Mouse (Mus musculus) lung, postnatal 14 days (tissue): ENCODE data around the gene Zscan2.

Experiments used
- DNase-seq: peaks from one replicate; pipeline ENCODE4 v3.0.0; 2021

Zscan2 gene

GRCm38 (mm10) chr7:80888595-80888994 is 27.9 kb downstream of the Zscan2 start:
- no peak for DNase-seq

DNA sequence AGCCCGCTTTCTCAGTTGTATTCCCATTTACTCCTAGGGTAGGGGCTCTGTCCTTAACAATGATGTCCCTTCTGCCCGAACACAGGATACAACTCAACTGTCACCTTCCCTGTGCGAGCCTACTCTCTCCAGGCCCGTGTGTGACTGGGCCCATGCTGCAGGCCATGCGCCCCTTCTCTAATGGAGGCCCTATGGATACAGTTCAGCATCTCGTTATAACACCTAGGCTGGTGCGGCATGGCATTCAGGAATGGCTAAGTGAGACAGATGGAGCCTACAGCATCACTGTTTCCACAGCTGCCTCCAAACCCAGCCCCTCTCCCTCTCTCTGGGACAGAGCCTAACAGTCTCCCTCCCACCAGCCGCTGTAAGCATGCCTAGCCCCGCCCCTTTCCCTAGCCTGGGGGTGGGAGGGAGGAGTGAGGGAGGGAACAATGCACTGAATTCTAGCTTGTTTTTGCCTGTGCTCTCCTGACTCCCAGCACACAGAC is 28.3 kb downstream of the Zscan2 start:
- DNase-seq = peak; percentile 43

DNA sequence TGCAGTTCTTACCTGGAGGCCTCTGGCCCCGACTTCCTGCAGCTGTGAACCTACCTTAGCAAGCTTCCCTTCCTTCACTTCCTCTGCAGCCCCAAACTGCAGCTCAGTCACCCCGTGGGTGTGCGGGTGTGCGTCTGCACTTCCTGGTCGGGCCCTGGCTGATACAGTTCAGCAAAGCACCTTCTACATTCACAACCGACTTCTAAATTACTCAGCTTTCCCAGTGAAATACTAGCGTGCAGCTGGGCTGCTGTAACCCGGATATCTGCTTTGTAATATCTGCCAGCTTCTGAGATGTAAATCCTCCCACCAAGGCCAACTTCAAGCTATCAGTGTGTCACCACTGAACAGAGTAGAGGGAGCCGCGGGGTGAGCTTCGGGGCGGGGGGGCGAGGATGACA is 29.1 kb downstream of the Zscan2 start:
- DNase-seq = no peak

- no peak for DNase-seq
Measured at GRCm38 (mm10) chr7:80893086-80893752, 32.5 kb downstream of the Zscan2 start.

DNA sequence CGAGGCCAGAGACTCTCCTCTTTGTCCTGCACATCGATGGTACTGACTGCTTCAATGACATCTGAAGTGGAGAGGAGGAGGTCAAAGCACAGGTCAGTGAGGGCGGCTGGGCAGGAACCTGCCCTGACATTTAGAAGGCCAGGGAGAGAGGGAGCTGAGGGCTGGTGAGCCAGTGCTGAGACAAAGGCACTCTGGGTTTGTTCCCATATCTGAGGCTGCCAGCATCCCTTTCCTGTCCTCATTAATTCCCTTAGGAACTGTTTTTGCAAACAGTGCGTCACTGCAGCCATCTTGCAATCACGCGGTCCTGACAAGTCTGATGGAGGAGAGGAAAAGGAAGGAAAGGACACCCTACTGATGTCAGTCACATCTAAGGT is 33.0 kb downstream of the Zscan2 start:
- no peak for DNase-seq

GRCm38 (mm10) chr7:80894196-80894595 is 33.5 kb downstream of the Zscan2 start:
- DNase-seq = no peak

- no peak for DNase-seq
Measured at GRCm38 (mm10) chr7:80894815-80895519, 34.2 kb downstream of the Zscan2 start.

GRCm38 (mm10) chr7:80897134-80897533 is 36.4 kb downstream of the Zscan2 start:
- DNase-seq = no peak

DNA sequence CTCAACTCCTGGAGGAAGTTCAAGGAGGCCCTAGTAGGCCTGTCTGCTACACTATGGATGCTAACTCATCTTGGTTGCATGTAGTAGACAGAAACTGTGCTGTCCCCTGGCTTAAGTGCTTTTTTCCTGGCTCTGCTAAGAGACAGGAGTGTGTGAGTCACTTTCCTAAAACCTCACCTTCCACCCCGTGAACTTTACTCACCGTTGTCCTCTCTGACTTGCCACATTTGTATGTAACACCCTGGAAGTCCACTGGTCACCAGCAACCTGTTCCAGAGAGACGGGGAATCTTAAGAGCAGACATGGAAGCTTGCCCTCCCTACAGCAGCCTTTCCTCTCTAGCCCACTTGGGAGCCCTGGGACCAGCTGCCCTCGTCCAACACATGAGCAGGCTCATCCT is 37.0 kb downstream of the Zscan2 start:
- DNase-seq = no peak

DNA sequence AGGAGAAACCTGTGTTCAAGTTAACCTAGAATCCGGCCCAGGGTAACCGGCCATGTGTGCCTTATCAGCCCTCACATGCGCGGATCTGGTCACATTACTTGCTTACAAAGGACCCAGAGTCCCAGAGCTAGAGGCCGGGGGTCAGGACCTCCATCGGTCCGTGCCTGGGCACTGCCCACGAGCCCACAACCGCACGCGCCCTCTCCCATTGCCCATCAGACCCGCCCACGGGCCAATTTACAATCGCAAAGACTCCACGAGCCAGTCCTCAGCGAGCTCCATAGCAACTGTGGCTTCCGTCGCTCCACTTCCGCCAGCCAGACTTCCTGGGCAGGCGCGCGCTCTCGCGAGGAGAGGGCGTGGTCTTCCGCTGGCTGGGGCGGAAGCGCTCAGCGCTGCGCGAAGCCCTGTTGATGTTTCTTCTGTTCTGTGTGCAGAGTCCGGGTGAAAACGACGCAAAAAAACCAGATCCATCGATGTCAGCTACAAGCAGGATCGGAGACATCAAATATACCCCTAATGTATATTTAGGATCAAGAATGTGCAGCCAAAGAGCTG is 40.3 kb downstream of the Zscan2 start, which contains the start of gene Wdr73:
Gene Wdr73 (minus strand): TSS at position 326 of the 558 bp plus-strand sequence.
- DNase-seq = peak; percentile 91

DNA sequence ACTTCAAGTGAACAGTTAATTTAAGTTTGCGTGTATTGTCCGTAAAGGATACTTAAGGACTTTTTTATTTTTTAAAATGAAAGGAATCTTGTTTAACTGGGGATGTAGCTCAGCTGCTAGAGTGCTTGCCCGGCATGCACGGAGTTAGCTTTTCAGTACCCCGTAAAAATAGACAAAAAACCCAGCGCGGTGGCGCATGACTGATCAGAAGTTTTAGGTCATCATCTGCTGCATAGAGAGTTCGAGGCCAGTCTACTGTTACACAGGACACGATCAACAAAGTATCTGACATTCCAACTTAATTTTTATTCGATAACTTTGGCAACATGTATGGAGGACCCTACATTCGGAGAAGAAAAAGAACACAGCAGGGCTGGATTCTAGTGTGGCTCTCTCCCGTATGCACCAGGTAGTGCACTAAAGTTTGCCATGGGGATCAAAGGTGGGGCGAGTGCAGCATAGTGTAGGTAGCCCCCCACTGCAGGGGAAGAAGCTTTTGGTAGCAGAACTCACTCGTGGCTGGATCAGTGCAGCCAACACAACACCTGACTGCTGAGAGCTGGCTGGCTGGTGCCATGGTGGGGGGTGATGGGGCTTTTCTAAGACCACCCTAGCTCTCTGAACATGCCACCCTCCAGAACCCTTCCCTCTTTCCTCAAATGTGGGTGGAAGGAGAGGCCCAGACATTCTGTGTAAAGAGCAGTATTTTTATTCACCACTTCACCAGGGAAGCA is 41.0 kb downstream of the Zscan2 start:
- DNase-seq = no peak

DNA sequence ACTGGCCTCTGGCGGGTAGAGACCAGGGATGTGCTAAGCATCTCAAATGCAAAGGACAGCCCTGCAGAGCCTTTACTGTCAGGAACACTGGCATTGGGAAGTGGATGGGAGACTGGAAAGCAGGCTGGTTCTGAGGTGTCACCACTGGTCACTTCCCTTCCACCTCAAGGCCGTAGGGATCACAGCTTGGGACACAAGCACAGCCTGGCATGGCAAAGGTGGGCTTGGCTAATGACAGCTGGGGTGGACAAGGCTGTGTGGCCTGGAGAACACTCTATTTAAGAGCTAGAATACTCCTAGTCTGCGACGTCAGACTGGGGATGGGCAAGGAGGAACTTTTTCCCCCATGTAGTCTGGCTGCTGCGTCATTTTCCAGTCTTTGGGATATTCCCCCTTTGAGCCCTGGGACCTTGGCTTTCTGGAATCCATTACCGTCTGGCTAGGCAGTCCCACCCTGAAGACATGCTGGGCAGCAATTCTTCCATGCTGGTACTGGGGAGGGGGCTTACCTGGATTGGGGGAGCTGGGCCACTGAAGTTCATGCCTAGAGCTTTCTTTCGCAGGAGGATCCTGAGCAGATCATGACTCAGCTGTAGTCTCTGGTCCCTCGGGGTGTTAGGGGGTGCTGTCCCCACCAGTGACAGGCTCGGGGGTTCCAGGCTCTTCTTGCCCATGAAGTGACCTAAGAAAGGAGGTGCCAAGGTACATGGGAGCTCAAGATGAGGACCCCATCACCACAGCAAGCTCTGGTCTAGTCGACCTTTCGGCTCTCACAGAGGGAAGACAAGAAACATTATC is 43.1 kb downstream of the Zscan2 start:
- DNase-seq = no peak

DNA sequence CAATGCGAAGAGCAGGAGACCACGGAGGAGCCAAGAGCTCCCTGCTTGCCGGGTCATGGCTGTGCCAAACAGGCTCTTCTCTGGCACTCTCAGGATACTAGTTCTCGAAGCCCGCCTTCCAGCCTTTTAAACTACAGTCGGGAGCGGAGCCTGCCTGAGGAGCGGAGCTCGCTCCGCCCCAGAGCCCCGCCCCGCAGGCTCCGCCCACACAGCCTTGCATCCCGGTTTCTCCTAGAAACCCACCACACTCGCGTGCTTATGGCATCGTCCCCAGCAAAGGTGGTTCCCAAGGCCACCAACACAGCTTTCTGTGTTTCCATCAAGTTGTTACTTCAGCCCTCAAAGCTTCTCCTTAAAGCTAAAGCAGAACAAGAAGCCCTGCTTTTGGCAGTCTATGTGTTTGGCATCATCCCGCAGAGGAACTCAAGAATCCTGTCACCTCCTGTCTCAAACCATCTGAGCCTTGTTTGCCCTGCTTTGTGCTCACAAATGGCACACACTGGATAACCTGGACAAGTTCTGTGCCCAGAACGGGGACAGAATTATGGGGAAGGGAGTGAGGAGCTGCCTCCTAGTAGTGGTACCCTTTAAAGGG is 44.3 kb downstream of the Zscan2 start, which contains the start of gene Nmb:
Gene Nmb (minus strand): TSS at position 156 of the 595 bp plus-strand sequence.
- peak; percentile 68 for DNase-seq

- DNase-seq = no peak
Measured at GRCm38 (mm10) chr7:80911053-80911452, 50.3 kb downstream of the Zscan2 start.

- DNase-seq = no peak
Measured at GRCm38 (mm10) chr7:80912496-80912895, 51.8 kb downstream of the Zscan2 start.

DNA sequence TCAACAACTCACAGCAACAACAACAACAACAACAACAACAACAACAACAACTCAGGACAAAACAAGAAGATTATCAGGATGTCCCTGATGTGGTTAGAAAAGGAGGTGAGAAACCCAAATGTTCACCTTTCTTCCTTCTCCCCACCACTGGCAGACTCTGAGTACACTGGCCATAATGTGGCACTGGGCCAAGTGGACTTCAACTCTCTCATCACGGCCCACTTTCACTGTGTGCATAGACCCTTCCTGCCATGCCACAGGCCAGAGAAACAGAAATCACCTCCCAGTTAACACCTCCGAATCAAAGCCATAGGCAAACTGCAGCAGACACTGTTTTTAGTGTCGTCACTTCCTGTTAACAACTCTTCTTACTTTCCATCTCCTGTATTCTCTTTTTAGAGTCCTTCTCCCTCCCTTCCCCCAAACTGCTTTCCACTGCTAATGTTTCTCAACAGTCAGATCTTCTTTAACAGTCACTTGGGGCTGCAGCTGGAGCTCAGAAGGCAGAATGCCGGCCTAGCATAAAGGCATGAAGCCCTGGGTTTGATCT is 57.3 kb downstream of the Zscan2 start:
- DNase-seq = no peak

DNA sequence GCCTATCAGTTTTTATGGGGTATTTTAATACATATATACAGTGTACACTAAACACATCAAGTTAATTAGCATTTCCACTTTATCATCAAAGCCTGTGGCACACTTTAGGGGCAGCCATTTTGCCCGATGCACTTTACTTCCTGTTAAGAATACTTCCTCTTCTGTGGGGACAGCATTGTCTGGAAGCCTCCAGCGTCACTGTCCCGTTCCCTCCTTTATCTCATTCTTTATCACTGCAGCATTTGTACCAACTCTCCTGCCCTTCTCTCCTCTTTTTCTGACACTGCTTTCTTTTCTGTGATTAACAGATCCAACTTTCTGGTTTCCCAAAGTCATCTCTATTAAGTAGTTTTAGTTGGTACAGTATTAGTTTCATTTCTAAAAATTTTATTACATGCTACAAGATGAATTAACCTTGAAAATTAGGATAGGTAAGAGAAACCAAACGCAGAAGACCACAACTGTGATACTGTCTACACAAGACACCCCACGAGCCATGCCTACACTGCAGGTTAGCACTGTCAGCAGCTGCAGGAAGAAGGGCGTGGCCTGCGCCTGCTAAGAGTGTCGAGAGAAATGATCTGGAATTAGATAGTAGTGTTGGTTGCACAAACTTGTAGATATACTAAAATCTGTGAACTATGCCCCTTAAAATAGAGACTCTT is 58.4 kb downstream of the Zscan2 start:
- no peak for DNase-seq

DNA sequence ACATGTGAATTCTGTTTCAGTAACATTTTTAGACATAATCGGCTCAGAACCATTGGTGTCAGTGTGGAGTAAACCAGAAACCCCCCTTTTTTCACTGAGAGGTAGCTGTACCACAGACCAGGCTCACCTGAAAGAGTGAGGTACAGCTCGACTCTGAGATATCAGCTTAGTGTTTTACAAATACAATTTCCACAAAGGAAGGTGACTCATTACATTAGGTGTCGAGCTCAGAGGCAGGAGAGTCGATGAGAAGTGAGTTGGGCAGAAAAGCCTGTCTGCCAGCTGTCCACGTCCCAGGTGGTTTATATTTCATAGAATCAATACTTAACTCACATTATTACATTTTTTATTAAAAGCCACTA is 58.9 kb downstream of the Zscan2 start:
- no peak for DNase-seq

DNA sequence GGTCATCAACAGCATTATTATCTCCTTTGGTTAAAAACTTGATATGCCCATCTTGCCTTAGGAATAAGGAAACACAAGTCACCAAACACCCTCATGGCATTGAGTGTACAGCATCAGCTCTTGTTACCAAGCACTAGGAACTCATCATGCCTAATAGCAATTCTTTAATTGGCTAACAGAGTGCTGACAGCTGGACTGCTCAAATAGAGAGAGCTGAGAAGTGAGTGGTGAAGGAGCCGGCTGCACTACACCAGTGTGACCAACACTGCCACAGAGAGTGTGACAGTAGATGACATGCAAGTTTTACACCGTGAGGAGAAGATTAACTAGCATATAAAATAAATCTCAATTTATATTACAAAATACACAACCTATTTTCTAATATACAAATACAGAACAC is 62.4 kb downstream of the Zscan2 start:
- no peak for DNase-seq
